Mouse (Mus musculus) embryonic facial prominence, embryonic 11.5 days (tissue): ENCODE results near the gene Il2ra. TPM values are rescaled to one million over a fixed set of nuclear protein-coding genes. Genes with fewer than 3 reads are reported as not detected.

Experiments
- ATAC-seq: fragments of 200-750 bp; cut with Nextera tagmentation; replicated peaks from 2 replicates; pipeline ENCODE4 v1.8.0; 2017; ENCODE audit warnings: low read depth; ENCODE audit not compliant: insufficient number of reproducible peaks, low FRiP score, low TSS enrichment
- DNase-seq: peaks from one replicate; pipeline ENCODE4 v3.0.0-alpha.2; 2015; ENCODE audit warnings: low spot score
- H3K27ac ChIP-seq: fragments of 300-500 bp; sonication (generic); replicated peaks from 2 replicates; pipeline ENCODE4 v1.5.1; 2014; ENCODE audit warnings: mild to moderate bottlenecking, low read depth, low read length, control low read depth
- H3K27me3 ChIP-seq: fragments of 300-500 bp; sonication (generic); 2 replicates; pipeline ENCODE4 v1.6.1; 2014; ENCODE audit warnings: mild to moderate bottlenecking, low read length, moderate library complexity, mixed read lengths; ENCODE audit not compliant: control insufficient read depth, insufficient read depth
- H3K36me3 ChIP-seq: fragments of 300-500 bp; sonication (generic); replicated peaks from 2 replicates; pipeline ENCODE4 v1.6.1; 2014; ENCODE audit warnings: low read depth, mild to moderate bottlenecking, low read length, moderate library complexity, mixed read lengths; ENCODE audit not compliant: control insufficient read depth, insufficient read depth
- H3K4me1 ChIP-seq: fragments of 300-500 bp; sonication (generic); 2 replicates; pipeline ENCODE4 v1.6.1; 2014; ENCODE audit warnings: low read length, mixed read lengths; ENCODE audit not compliant: control insufficient read depth, insufficient read depth
- H3K4me2 ChIP-seq: fragments of 300-500 bp; sonication (generic); 2 replicates; pipeline ENCODE4 v1.6.1; 2014; ENCODE audit warnings: low read depth, mild to moderate bottlenecking, control low read depth, low read length, moderate library complexity
- H3K4me3 ChIP-seq: fragments of 300-500 bp; sonication (generic); 2 replicates; pipeline ENCODE4 v1.5.1; 2014; ENCODE audit warnings: low read depth, low read length, control low read depth
- H3K9ac ChIP-seq: fragments of 300-500 bp; sonication (generic); replicated peaks from 2 replicates; pipeline ENCODE4 v1.6.1; 2014; ENCODE audit warnings: mild to moderate bottlenecking, control low read depth, low read length
- H3K9me3 ChIP-seq: fragments of 300-500 bp; sonication (generic); replicated peaks from 2 replicates; pipeline ENCODE4 v1.6.1; 2016; ENCODE audit warnings: mild to moderate bottlenecking, low read length, inconsistent platforms, mixed read lengths; ENCODE audit not compliant: control insufficient read depth
- WGBS: fragments of 180-500 bp; shearing (Covaris S2); extraction: QIAGEN DNeasy Blood & Tissue Kit; methylation state at CpG from one replicate; pipeline ENCODE4 v1.1.7; 2014; 5-methylcytosine and 5-hydroxymethylcytosine counted together
- polyA plus RNA-seq: library from polyadenylated mRNA; unstranded; fragments of >200 nt; fragmentation: Nextera tagmentation; extraction: Ambion mirVana; gene quantifications from 2 replicates; pipeline ENCODE4 v1.2.1, GENCODE M21; 2014

Il2ra gene
- polyA plus RNA-seq, 1 experiment from 2014 or later, result not detected

- no peak for ATAC-seq
- H3K9ac ChIP-seq, result no peak overlapping the region
- H3K36me3 ChIP-seq, result no peaks in the 10 kb centered on the region
- WGBS, result 85% methylated on average over 4 of the region's 4 CpGs
- H3K4me3 ChIP-seq, result no peak overlapping the region
- no peaks in the 10 kb centered on the region for H3K27me3 ChIP-seq
- no peak overlapping the region for H3K27ac ChIP-seq
- no peaks in the 10 kb centered on the region for H3K4me1 ChIP-seq
- no peaks in the 10 kb centered on the region for H3K9me3 ChIP-seq
- DNase-seq, result no peak
- no peak overlapping the region for H3K4me2 ChIP-seq
Observed at GRCm38 (mm10) chr2:11693352-11693751, 50.7 kb downstream of the Il2ra start.

DNA sequence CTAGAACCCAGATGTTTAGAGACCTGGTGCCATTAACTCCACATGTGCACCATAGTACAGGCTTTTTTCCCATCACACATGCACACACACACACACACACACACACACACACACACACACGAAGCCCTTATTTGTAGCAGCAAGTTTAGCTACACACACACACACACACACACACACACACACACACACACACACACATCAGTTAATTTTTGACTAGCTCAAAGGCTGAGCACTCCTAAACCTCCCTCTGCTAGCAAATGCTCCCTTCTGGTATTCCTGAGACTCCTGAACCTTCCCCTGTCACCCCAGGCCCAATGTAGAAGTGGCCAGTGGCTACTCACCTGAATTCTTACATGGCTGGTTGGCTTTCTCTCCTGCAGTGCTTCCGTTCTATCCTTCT is 51.5 kb downstream of the Il2ra start:
- H3K27ac ChIP-seq, result no peak overlapping the region
- no peak overlapping the region for H3K4me2 ChIP-seq
- DNase-seq (no peak), ATAC-seq (no peak)
- no peak overlapping the region for H3K9ac ChIP-seq
- H3K27me3 ChIP-seq, result no peaks in the 10 kb centered on the region
- WGBS, result 78% methylated on average over 2 of the region's 2 CpGs
- H3K4me1 ChIP-seq, result no peaks in the 10 kb centered on the region
- no peak overlapping the region for H3K4me3 ChIP-seq
- H3K36me3 ChIP-seq, result no peaks in the 10 kb centered on the region
- H3K9me3 ChIP-seq, result no peaks in the 10 kb centered on the region

DNA sequence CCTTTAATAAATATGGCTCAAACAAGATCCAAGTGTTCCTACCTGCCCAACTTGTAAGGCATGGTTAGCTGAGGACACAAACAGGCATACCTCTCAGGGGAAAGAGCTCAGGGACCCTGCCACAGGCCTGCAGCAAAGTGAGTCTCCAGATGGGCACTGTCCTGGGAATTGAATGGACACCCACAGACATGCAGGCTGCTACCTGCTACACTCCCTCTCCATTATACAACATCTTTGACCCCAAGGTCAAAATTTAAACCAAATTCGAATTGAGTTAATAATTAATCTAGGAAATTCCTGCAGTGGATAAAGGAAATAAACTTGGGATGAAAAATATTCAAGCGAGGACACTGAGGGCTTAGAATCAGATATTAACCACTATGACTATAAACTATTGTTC is 53.3 kb downstream of the Il2ra start:
- 70% methylated on average over 2 of the region's 2 CpGs for WGBS
- Histone ChIP-seq H3K27me3 (no peaks in the 10 kb centered on the region), H3K4me3 (no peak overlapping the region), H3K27ac (no peak overlapping the region), H3K36me3 (no peaks in the 10 kb centered on the region), H3K9ac (no peak overlapping the region), H3K4me2 (no peak overlapping the region), H3K4me1 (no peaks in the 10 kb centered on the region), H3K9me3 (no peaks in the 10 kb centered on the region)
- DNase-seq, result no peak
- ATAC-seq, result no peak

DNA sequence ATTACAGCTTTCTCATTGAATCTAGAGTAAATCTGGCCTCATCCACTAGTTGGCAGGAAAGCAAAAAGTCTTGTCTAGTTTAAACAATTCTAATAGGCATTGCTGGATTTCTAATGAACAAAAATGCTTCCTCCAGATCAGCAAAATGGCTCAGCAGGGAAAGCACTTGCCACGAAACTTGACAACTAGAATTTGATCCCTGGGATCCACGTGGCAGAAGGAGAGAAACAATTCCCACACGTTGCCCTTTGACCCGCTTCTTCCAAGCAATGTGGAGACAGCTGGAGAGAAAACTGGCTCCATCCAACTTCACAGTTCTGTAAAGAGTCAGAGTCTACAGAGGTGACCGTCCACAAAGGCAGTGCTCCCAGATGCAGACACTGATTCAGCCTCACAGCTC is 56.4 kb downstream of the Il2ra start:
- Histone ChIP-seq H3K4me1 (no peaks in the 10 kb centered on the region), H3K9ac (no peak overlapping the region), H3K4me2 (no peak overlapping the region), H3K9me3 (no peaks in the 10 kb centered on the region), H3K27me3 (no peaks in the 10 kb centered on the region), H3K4me3 (no peak overlapping the region), H3K27ac (no peak overlapping the region), H3K36me3 (no peaks in the 10 kb centered on the region)
- ATAC-seq, result no peak
- DNase-seq, result peak; percentile 4
- 44% methylated on average over 5 of the region's 5 CpGs for WGBS

GRCm38 (mm10) chr2:11699905-11700304 is 57.3 kb downstream of the Il2ra start:
- 87% methylated on average over 2 of the region's 2 CpGs for WGBS
- no peaks in the 10 kb centered on the region for H3K27me3 ChIP-seq
- no peaks in the 10 kb centered on the region for H3K36me3 ChIP-seq
- no peak for DNase-seq
- no peaks in the 10 kb centered on the region for H3K4me1 ChIP-seq
- no peak overlapping the region for H3K4me2 ChIP-seq
- ATAC-seq, result no peak
- H3K9ac ChIP-seq, result no peak overlapping the region
- H3K9me3 ChIP-seq, result no peaks in the 10 kb centered on the region
- no peak overlapping the region for H3K27ac ChIP-seq
- no peak overlapping the region for H3K4me3 ChIP-seq

DNA sequence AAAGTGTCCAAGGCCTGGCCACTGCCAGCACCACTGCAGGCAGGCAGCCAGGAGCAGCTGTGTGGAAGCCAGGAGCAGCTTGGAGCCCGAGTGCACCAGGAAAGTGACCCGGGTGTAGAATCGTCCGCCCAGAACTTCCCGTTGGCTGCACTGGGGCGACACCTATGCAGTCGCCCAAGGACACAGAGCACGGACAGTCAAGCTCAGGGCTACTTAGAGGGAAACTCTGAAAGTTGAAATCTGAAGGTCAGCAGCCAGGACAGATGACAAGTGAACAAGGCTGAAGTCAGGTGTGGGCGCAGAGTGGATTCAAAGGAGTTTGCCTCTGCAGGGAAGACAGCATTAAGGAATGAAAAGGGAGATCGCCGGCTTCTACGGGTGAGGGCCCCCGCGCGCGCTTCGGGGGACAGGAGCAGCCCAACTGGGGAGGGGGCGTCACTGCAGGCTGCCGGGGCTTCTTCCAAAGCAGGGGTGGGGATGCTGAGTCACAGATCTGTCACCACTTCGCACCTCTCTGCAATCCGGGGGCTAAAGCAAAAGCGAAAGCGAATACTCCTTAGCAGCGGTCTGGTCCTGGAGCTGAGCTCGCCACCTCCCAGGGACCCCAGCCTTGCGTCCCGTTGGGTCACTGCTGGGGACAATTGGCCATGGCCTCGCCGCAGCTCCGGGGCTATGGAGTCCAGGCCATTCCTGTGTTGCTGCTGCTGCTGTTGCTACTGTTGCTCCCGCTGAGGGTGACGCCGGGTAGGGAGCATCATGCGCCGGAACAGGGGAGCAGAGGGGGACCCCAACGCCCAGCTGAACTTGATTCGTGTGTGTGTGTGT is 62.8 kb downstream of the Il2ra start, which contains the start of gene Il15ra:
TSS of gene Il15ra (plus strand) at position 90 of the 825 bp plus-strand sequence.
- Histone ChIP-seq H3K9ac (peak within 1 kb of the TSS; percentile 53), H3K36me3 (no peaks in the 10 kb centered on the region), H3K9me3 (no peaks in the 10 kb centered on the region), H3K4me3 (peak within 1 kb of the TSS; percentile 53), H3K27ac (no peak within 1 kb of the TSS), H3K4me1 (no peaks in the 10 kb centered on the region), H3K27me3 (peaks cover 11% of the 10 kb centered on the region), H3K4me2 (peak within 1 kb of the TSS; percentile 87)
- DNase-seq (peak; percentile 36), ATAC-seq (peak; percentile 83)
- WGBS, result under 1% methylated on average over 37 of the region's 37 CpGs

GRCm38 (mm10) chr2:11706030-11706745 is 63.6 kb downstream of the Il2ra start:
- DNase-seq, result peak; percentile 26
- ATAC-seq, result peak; percentile 65

DNA sequence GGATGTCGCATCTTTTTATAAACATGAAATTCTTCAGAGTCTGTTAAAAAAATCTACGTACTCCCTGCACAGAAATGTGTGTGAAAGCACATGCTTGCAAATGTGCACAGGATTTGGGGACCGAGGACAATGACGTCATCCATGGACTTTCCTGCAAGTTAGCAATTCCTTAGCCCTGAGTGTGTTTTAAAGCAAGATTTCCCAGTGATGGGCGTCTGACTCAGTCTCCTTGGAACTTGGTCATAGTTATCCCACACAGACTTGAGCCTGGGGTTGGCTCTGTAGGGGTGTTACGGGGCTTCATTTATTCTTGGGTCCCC is 64.1 kb downstream of the Il2ra start:
- H3K36me3 ChIP-seq, result no peaks in the 10 kb centered on the region
- H3K4me1 ChIP-seq, result no peaks in the 10 kb centered on the region
- ATAC-seq, result no peak
- no peak overlapping the region for H3K9ac ChIP-seq
- peak overlapping the region; percentile 87; the same call in 1 of the 2 replicates for H3K4me2 ChIP-seq
- H3K4me3 ChIP-seq, result no peak overlapping the region
- no peak for DNase-seq
- H3K9me3 ChIP-seq, result no peaks in the 10 kb centered on the region
- no peak overlapping the region for H3K27ac ChIP-seq
- peaks cover 11% of the 10 kb centered on the region for H3K27me3 ChIP-seq
- 35% methylated on average over 6 of the region's 6 CpGs for WGBS

More at GRCm38 (mm10) chr2:11706030-11706745, 63.6 kb downstream of the Il2ra start:
- Histone ChIP-seq H3K4me1 (no peaks in the 10 kb centered on the region), H3K27me3 (peaks cover 11% of the 10 kb centered on the region), H3K4me3 (peak overlapping the region; percentile 53), H3K9ac (peak overlapping the region; percentile 53), H3K9me3 (no peaks in the 10 kb centered on the region), H3K36me3 (no peaks in the 10 kb centered on the region), H3K4me2 (peak overlapping the region; percentile 87), H3K27ac (no peak overlapping the region)
- 3% methylated on average over 28 of the region's 28 CpGs for WGBS
